Mouse (Mus musculus): Measurements from ENCODE around the gene Fign.
A peak's percentile ranks its signal among the peaks of the same experiment; 100 is the strongest.

DNA sequence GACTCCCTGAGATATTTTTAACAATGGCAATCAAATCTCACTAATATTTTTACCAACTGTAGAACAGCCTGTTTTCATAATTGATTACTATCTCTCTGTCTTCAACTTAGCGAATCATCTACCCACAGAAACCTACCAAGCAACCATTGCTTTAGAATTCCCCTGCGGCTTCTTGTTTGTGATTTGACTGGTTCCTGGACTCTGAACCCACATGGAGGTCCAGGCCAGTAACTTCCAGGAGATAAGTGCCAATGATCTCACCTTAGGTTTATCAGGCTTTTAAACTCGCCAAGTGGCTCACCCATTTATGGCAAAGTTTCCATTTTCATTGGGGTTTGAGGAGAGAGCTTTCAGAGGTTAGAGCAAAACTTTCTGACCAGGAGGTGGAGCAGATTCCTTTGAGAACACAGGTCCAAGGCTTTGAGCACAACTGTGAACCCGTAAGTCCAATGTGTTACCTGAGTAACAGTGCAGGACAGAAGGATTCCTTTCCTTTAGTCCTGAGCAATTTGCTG, 172.1 kb downstream of the Fign start:
- 0 out of 2 replicates have a peak, but pooled peaks have one; percentile 14 for TF ChIP-seq CTCF (conservative IDR thresholded peaks at IDR 0.05; ENCODE audit: insufficient read depth, insufficient read length, low read depth, low read length)
- no peak for TF ChIP-seq POLR2A (IDR thresholded peaks at IDR 0.05; ENCODE audit: low read depth, low read length)
